Mouse (Mus musculus) ES-CJ7 (cell line): ENCODE measurements around the gene Scarf1.

ENCODE experiments used
- DNase-seq: peaks from one replicate; pipeline ENCODE4 v3.0.0; 2011; ENCODE audit warnings: low read depth, low spot score

Gene Scarf1

DNA sequence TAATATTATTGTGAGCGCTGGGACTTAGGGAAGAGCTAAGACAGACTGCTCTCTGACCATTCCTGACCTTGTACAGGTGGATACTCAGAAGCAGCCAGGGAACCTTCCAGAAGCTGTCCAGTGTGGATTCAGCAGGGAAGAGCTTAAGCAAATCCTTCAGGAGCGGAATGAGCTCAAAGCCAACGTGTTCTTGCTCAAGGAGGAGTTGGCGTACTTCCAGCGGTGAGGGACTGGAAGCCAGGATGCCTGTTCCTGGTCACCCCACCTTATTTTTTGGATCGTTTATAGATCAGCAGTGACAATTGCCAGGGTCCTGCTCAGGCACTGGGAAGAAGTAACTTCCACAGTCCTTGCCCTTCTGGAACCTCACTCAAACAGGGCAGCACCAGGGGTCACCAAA is 2.1 kb upstream of the Scarf1 start:
- no peak for DNase-seq

- DNase-seq, result no peak
Observed at GRCm38 (mm10) chr11:75512301-75513018, 880 bp upstream of the Scarf1 start.

GRCm38 (mm10) chr11:75515186-75515585 is 1.8 kb downstream of the Scarf1 start:
- DNase-seq, result no peak

GRCm38 (mm10) chr11:75519834-75520633 is 6.7 kb downstream of the Scarf1 start:
- no peak for DNase-seq

GRCm38 (mm10) chr11:75521609-75522008 is 8.3 kb downstream of the Scarf1 start:
- no peak for DNase-seq

GRCm38 (mm10) chr11:75522793-75523192 is 9.5 kb downstream of the Scarf1 start:
- no peak for DNase-seq

DNA sequence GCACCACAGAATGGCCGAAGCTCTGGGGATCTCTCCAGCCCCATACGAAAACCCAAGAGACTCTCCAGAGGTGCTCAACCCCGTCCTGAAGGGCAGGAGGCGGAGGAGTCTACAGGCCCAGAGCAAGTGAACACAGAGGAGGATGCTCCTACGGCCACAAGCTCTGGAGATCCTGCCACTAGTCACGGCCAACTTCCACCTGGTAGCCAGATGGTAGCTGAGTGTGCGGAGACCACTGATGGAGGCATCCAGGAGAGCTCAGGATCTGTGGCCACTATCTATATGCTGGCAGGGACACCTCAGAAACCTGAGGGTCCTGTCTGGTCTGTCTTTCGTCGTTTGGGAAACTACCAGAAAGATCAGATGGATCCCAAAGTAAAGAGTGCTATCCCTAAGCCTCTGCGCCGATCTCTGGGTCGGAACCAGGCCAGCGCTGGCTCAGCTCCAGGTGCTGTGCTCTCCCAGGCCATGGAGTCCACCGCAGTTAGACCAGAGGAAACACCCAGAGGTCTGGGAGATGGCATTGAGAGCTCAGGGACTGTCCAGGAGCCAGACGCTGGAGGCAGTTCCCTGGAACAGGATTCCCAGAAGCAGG is 12.3 kb downstream of the Scarf1 start:
- no peak for DNase-seq

GRCm38 (mm10) chr11:75526943-75527342 is 13.6 kb downstream of the Scarf1 start:
- no peak for DNase-seq

DNA sequence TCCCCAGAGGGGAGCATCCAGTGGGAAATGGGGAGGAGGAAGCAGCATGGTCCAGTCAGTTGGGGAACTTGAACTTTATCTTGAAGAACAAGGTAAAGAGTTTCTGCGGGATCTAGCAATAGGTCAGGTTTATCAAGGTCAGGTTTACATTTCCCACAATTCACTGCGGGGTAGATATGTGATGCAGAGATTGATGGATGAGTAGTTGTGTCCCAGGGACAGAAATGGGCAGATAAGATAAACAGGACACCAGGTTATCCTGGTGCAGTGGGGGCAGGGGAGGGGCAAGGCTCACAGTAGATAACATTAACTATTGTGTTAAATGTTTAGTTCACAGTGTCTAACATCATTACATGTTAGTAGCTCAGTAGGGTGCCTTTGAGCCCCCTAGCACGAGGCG is 16.4 kb downstream of the Scarf1 start:
- no peak for DNase-seq

DNA sequence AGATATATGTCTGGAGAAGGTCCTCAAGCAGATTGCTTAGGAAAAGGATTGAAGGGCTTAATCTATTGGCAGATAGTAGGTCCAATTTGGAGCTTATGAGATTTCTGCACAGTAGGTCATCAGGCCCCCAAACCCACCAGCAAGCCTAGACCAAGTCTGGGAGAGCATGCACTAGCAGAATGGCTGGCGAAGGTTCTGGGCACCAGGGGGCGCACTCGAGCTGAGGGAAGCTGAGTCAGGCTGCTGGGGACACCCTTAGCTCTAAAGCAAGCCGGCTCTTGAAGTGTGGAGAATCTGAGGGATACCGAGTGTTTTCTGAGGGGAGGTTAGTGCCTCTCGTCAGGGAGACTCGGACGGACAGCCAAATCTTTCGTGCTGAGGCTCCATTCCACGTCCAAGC is 17.0 kb downstream of the Scarf1 start:
- DNase-seq, result peak; percentile 89

DNA sequence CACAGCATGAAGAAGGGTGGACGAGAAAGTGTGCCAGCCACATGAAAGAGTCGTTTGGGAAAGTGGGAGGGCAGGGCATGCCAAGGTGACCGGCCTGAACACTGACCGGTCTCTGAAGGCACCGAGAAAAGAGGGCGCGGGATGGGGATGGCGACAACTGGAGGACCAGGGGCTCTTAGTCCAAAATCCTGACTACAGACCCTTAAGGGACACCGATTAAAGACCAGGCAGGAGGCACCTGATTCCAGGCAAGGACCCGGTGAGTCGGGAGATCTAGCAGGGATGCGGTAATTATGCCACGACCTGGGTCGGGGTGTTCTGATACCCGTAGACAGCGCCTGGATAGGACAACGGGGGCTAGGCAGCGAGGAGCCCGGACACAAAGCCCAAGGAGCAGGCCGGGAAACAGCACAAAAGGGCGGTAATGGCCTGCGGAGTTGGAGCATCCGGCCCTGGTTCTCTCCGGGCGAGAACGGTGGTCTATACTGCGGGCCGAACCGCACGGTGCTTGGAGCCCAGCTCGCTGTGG is 17.6 kb downstream of the Scarf1 start:
- DNase-seq, result no peak

DNA sequence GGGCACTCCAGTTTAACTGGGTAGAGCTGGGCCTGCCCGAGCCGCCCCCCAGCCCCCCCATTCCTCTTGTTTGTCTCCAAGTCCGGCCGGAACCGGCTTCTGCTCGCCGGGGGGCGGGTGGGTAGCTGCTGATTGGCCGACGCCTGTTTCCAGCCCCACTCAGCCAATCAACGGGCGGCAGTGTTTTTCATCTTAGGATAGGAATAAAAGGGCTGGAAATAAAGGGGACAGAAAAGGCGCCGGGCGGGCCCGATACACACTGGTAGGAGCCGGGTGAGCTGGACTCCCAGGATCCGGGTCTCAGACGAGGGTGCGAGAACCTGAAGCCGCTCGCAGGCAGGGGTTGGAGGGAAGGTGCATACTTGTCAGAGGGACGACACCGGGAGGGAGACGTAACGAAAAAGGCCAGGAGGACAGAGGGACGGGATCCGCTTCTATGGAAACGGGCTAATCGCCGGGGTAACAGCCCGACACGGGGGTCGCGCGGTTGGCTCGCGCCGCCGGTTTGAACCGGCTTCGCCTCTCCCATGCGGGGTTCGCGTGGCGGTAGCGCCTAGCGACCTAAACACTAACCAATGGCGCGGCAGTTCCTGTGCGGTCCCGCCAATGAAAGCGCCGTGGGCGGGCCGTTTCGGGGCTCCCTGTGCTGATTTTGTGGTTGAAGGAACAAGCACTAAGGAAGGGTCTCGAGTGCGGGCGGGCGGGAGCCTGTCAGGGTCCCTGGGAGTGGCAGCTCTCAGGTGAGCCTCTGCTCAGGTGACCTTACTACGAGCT is 18.3 kb downstream of the Scarf1 start, which contains the start of gene Slc43a2:
Gene Slc43a2, plus strand, starts transcription at position 226 of the 774 bp plus-strand sequence.
- peak; percentile 97 for DNase-seq

- no peak for DNase-seq
Observed at GRCm38 (mm10) chr11:75532340-75533277, 19.3 kb downstream of the Scarf1 start.

- no peak for DNase-seq
Observed at GRCm38 (mm10) chr11:75533314-75534015, 20.1 kb downstream of the Scarf1 start.

- DNase-seq, result no peak
Observed at GRCm38 (mm10) chr11:75534286-75535033, 21.1 kb downstream of the Scarf1 start.

GRCm38 (mm10) chr11:75535106-75535795 is 21.9 kb downstream of the Scarf1 start:
- no peak for DNase-seq

GRCm38 (mm10) chr11:75536255-75537024 is 23.1 kb downstream of the Scarf1 start:
- DNase-seq, result no peak

- no peak for DNase-seq
Observed at GRCm38 (mm10) chr11:75537025-75537414, 23.7 kb downstream of the Scarf1 start.
